Mouse (Mus musculus) urinary bladder, postnatal 4 days (tissue): ENCODE measurements around the gene Atp1b1.

Source experiments
- DNase-seq, 2 experiments: peaks; one replicate each; pipeline ENCODE4 v3.0.0; 2021 to 2022; ENCODE audit warnings: low spot score in 2 of 2

Atp1b1 gene

DNA sequence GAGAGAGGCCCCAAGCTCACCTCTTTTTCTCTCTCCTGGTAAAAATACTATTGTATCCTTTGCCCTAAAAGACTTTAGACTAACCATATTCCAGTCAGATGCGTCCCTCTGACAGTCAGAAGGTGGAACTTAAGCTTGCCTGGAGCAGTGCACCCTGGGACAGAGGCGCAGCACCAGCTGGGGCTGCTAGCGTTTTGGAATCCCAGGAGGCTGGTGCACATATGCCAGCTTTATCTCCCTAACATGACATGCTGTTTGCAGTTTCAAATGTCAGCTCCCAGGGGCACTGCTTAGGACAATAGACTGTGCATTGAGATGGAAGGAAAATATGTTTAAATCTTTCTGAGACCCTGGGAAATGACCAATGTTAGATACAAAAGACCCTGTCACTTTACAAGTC, 66.0 kb downstream of the Atp1b1 start:
- no peak for DNase-seq

DNA sequence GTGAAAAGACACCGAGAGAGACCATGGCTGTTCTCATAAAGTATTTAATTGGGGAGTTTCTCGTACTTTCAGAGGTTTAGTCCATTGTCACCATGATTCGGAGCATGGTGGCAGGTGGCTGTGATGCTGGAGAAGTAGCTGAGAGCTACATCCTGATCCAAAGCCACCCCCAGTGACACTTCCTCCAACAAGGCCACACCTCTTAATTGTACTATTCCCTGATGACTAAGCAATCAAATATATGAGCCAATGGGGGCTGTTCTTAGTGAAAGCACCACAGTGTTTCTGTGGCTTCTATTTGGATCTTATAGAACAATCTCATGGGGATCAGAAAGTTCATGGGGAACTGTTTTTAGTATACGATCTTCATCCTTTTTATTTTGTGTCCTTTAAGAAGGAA, 68.4 kb downstream of the Atp1b1 start:
- no peak for DNase-seq
